Mouse (Mus musculus): ENCODE measurements around the gene BC029722. TPM values are rescaled to one million over a fixed set of nuclear protein-coding genes. Genes with fewer than 3 reads are reported as not detected.
A peak's percentile ranks its signal among the peaks of the same experiment; 100 is the strongest.

The BC029722 gene
- polyA plus RNA-seq, 1 experiment from 2014 or later, result 5.6 TPM

DNA sequence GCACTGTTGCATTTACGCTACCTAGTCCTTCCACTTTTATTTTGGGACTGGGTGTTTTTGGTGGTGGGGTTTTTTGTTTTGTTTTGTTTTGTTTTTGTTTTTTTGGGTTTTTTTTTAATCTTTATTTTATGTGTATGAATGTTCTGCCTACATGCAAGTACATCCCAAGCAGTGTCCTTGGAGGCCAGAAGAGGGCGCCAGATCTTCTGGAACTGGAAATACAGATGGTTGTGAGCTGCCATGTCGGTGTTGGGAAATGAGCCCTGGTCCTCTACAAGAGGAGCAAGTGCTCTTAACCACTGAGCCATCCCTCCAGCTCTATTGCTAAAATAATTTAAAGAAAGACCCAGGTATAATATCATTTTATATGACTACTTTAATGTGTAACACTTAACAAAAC is 16.5 kb downstream of the BC029722 start:
- Histone ChIP-seq H3K9ac (ENCODE audit: low read depth, low read length) (no peak overlapping the region), H3K27ac (ENCODE audit: low read depth, low read length) (no peak overlapping the region), H3K4me2 (no peak overlapping the region), H3K9me3 (replicated peaks; ENCODE audit: control insufficient read depth, low read length) (no peaks in the 10 kb centered on the region), H3K4me3 (ENCODE audit: low read depth, low read length) (no peak overlapping the region), H3K4me1 (ENCODE audit: control insufficient read depth, insufficient read depth, low read length) (peaks cover 5% of the 10 kb centered on the region; the same call in 1 of the 2 replicates), H3K36me3 (ENCODE audit: control insufficient read depth, insufficient read depth, low read length) (no peaks in the 10 kb centered on the region), H3K27me3 (ENCODE audit: control insufficient read depth, insufficient read depth, low read length) (peaks cover 5% of the 10 kb centered on the region; the same call in 1 of the 2 replicates)
- WGBS (ENCODE audit: insufficient replicate concordance), result 48% methylated on average over 3 of the region's 3 CpGs
- no peak for ATAC-seq (replicated peaks; ENCODE audit: insufficient number of reproducible peaks, low FRiP score, low TSS enrichment)

DNA sequence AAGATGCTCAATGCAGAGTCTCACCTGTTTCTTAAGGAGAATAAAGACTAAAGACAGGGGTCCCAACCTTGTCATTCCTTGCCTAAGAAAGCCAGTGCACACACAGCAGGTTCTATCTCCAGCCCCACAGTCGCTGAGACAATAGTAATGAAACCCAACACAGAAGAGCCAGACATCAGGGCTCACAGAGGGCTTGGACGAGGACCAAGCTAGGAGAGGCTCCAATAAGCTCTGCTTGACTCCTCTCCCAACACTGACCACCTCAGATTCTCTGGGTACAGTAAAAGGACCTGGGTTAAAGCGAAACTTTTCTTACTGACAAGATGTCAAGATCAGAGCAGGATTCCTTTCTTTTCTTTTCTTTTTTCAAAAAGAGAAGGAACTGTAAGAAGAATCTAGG is 20.6 kb downstream of the BC029722 start:
- Histone ChIP-seq H3K4me2 (no peak overlapping the region), H3K4me3 (ENCODE audit: low read depth, low read length) (no peak overlapping the region), H3K9ac (ENCODE audit: low read depth, low read length) (no peak overlapping the region), H3K27me3 (ENCODE audit: control insufficient read depth, insufficient read depth, low read length) (peaks cover 5% of the 10 kb centered on the region; the same call in 1 of the 2 replicates), H3K9me3 (replicated peaks; ENCODE audit: control insufficient read depth, low read length) (no peaks in the 10 kb centered on the region), H3K36me3 (ENCODE audit: control insufficient read depth, insufficient read depth, low read length) (no peaks in the 10 kb centered on the region), H3K4me1 (ENCODE audit: control insufficient read depth, insufficient read depth, low read length) (no peaks in the 10 kb centered on the region), H3K27ac (ENCODE audit: low read depth, low read length) (no peak overlapping the region)
- no peak for ATAC-seq (replicated peaks; ENCODE audit: insufficient number of reproducible peaks, low FRiP score, low TSS enrichment)
- whole genome bisulfite sequencing (ENCODE audit: insufficient replicate concordance), result 56% methylated on average over 3 of the region's 3 CpGs

DNA sequence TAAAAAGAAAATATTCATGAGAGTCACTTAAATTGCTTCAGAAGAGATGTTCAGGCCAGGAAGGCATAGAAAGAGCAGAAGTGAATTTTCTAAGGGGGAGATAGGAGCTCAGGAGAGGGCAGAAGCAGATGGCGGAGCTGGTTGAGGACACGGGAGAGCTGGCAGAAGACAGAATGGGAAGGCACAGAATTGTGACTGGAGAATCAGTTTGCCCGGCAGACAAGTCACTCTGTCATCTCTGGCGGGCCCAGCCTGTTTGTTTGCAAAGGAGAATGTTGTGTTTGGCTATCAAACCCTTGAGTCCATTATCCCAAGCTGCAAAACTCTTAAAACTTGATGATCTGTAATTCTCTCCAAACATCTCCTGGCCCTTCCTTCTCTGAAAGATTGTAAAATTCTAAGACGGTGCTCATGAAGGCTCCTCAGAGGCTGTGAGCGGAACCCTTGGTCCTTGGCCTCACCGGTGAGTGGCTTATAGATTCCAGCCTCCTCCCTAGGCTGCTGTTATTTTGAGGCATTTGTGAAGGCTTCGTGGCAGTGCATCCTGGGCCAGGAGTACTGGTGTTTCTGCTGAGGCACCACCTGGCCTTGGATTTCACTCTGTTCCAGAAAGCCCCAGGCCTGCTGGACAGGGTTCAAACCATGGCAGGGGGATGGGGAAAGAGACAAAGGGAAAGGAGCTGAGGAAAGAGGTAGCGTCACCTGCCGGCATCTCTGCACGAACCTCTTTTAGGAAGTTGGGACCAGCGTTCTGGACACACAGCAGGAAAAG is 24.4 kb downstream of the BC029722 start:
- no peaks in the 10 kb centered on the region for H3K4me1 ChIP-seq (ENCODE audit: control insufficient read depth, insufficient read depth, low read length)
- 75% methylated on average over 12 of the region's 12 CpGs for WGBS (ENCODE audit: insufficient replicate concordance)
- peaks cover 8% of the 10 kb centered on the region; the same call in 1 of the 2 replicates for H3K27me3 ChIP-seq (ENCODE audit: control insufficient read depth, insufficient read depth, low read length)
- no peak overlapping the region for H3K4me3 ChIP-seq (ENCODE audit: low read depth, low read length)
- ATAC-seq (replicated peaks; ENCODE audit: insufficient number of reproducible peaks, low FRiP score, low TSS enrichment), result no peak
- no peak overlapping the region for H3K27ac ChIP-seq (ENCODE audit: low read depth, low read length)
- H3K9me3 ChIP-seq (replicated peaks; ENCODE audit: control insufficient read depth, low read length), result no peaks in the 10 kb centered on the region
- H3K9ac ChIP-seq (ENCODE audit: low read depth, low read length), result no peak overlapping the region
- H3K4me2 ChIP-seq, result no peak overlapping the region
- H3K36me3 ChIP-seq (ENCODE audit: control insufficient read depth, insufficient read depth, low read length), result no peaks in the 10 kb centered on the region

DNA sequence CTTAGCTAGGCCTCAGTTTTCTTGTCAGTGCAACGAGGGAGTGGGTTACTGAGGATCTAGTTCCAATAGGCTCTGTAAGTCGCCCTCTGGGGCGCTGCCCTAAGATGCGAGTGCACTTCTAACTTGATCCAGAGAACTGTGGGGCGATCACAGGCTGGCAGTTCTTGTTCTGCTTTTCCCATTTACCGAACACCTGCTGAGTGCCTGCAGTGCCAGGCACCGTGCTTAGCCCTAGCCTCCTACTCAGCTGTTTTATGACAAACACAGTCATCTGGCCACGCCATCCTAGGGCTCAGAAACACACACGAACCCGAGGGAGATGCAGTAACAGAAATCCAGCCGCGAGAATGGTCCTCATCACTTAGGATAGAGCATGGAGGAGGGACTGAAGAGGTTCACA is 26.3 kb downstream of the BC029722 start:
- no peak overlapping the region for H3K9ac ChIP-seq (ENCODE audit: low read depth, low read length)
- H3K36me3 ChIP-seq (ENCODE audit: control insufficient read depth, insufficient read depth, low read length), result no peaks in the 10 kb centered on the region
- no peak overlapping the region for H3K27ac ChIP-seq (ENCODE audit: low read depth, low read length)
- no peaks in the 10 kb centered on the region for H3K4me1 ChIP-seq (ENCODE audit: control insufficient read depth, insufficient read depth, low read length)
- no peaks in the 10 kb centered on the region for H3K9me3 ChIP-seq (replicated peaks; ENCODE audit: control insufficient read depth, low read length)
- no peak for ATAC-seq (replicated peaks; ENCODE audit: insufficient number of reproducible peaks, low FRiP score, low TSS enrichment)
- peaks cover 6% of the 10 kb centered on the region for H3K27me3 ChIP-seq (ENCODE audit: control insufficient read depth, insufficient read depth, low read length)
- no peak overlapping the region for H3K4me3 ChIP-seq (ENCODE audit: low read depth, low read length)
- peak overlapping the region; percentile 0; the same call in 1 of the 2 replicates for H3K4me2 ChIP-seq
- WGBS (ENCODE audit: insufficient replicate concordance), result 34% methylated on average over 12 of the region's 12 CpGs

DNA sequence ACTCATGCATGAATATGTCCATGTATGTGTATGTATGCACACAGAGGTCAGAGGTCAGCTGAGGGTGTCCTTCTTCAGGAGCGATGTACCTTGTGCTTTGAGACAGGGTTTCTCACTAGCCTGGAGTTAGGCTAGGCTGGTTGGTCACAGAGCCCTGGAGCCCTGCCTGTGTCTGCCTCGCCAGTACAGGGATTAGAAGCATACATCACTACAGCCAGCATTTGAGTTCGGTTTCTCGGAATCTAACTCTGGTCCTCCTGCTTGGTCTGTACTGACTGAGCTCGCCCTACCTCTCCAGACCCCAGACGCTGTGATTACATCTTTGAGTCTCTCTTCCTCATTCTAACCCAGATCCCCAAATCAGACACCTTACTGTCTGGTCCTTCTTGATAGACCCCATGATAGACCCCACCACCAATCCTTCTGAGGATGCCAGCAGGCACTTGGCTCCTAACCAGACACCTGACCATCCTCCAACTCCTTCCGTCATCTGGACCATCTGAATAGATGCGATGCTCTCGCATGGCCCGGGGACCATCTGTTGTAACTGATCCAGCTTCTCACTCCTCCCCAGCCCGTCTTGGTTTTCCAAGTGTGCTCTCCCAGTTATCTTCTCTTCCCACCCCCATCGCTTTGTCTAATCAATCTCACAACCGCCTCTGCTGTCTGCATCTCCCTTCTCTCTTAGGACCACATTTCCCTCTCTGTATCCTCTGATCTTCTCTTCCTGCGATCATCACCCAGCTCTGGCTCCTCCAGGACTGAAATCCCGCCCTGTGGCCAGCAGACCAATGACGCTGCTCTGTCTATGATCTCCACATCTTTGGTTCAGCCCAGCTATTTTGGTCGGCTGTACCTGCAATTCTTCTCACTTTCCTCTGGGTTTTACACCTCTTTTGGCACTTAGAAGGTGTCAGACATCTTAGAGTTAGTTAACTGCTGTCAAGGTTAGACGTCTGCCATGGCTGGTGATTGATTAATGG is 31.0 kb downstream of the BC029722 start:
- 57% methylated on average over 18 of the region's 18 CpGs for WGBS (ENCODE audit: insufficient replicate concordance)
- Histone ChIP-seq H3K36me3 (ENCODE audit: control insufficient read depth, insufficient read depth, low read length) (no peaks in the 10 kb centered on the region), H3K27me3 (ENCODE audit: control insufficient read depth, insufficient read depth, low read length) (peaks cover 6% of the 10 kb centered on the region), H3K4me1 (ENCODE audit: control insufficient read depth, insufficient read depth, low read length) (no peaks in the 10 kb centered on the region), H3K4me3 (ENCODE audit: low read depth, low read length) (no peak overlapping the region), H3K9me3 (replicated peaks; ENCODE audit: control insufficient read depth, low read length) (no peaks in the 10 kb centered on the region), H3K9ac (ENCODE audit: low read depth, low read length) (no peak overlapping the region), H3K4me2 (no peak overlapping the region), H3K27ac (ENCODE audit: low read depth, low read length) (no peak overlapping the region)
- no peak for ATAC-seq (replicated peaks; ENCODE audit: insufficient number of reproducible peaks, low FRiP score, low TSS enrichment)

DNA sequence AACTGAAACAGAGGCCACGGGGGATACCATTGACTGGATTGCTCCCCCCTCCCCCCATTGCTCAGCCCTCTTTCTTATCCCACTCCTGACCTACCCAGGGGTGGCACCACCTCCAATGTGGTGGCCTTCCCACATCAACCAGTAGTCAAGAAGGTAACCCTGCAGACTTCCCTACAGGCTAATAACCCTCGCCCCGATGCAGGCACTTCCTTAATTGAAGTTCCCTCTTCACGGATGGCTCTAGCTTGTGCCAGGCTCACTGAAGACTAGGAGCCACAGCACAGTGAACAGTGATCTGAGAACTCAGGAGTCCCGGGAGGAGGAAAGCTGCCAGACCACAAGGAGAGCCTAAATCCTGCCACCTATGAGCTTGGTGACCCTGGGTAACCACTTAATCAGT is 32.3 kb downstream of the BC029722 start:
- H3K27me3 ChIP-seq (ENCODE audit: control insufficient read depth, insufficient read depth, low read length), result peaks cover 6% of the 10 kb centered on the region
- no peak for ATAC-seq (replicated peaks; ENCODE audit: insufficient number of reproducible peaks, low FRiP score, low TSS enrichment)
- H3K9ac ChIP-seq (ENCODE audit: low read depth, low read length), result no peak overlapping the region
- no peak overlapping the region for H3K4me3 ChIP-seq (ENCODE audit: low read depth, low read length)
- no peak overlapping the region for H3K27ac ChIP-seq (ENCODE audit: low read depth, low read length)
- no peak overlapping the region for H3K4me2 ChIP-seq
- no peaks in the 10 kb centered on the region for H3K9me3 ChIP-seq (replicated peaks; ENCODE audit: control insufficient read depth, low read length)
- no peaks in the 10 kb centered on the region for H3K36me3 ChIP-seq (ENCODE audit: control insufficient read depth, insufficient read depth, low read length)
- WGBS (ENCODE audit: insufficient replicate concordance), result 66% methylated on average over 5 of the region's 5 CpGs
- no peaks in the 10 kb centered on the region for H3K4me1 ChIP-seq (ENCODE audit: control insufficient read depth, insufficient read depth, low read length)

DNA sequence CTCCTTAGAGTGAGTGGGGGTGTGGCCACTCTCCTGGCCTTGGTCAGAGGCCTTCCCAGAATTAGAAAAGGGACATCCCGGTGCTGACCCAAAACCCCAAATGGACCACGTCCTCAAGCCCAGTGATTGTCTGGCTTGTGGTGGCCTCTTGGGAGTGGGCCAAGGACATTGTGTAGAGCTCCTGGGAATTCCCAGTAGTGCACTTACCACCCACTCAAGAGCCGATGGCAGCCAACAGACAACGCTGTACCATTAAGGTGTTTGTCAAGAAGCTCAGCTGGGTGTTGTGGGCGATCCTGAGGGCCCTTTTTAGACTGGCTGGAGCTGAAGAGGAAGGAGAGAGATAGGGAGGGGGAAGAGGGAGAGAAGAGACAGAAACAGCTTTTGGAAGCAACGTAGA is 34.7 kb downstream of the BC029722 start:
- no peak overlapping the region for H3K4me3 ChIP-seq (ENCODE audit: low read depth, low read length)
- H3K27me3 ChIP-seq (ENCODE audit: control insufficient read depth, insufficient read depth, low read length), result peaks cover 2% of the 10 kb centered on the region; the same call in 1 of the 2 replicates
- H3K4me2 ChIP-seq, result no peak overlapping the region
- no peak for ATAC-seq (replicated peaks; ENCODE audit: insufficient number of reproducible peaks, low FRiP score, low TSS enrichment)
- no peaks in the 10 kb centered on the region for H3K36me3 ChIP-seq (ENCODE audit: control insufficient read depth, insufficient read depth, low read length)
- no peak overlapping the region for H3K27ac ChIP-seq (ENCODE audit: low read depth, low read length)
- H3K4me1 ChIP-seq (ENCODE audit: control insufficient read depth, insufficient read depth, low read length), result no peaks in the 10 kb centered on the region
- WGBS (ENCODE audit: insufficient replicate concordance), result 73% methylated on average over 6 of the region's 6 CpGs
- H3K9me3 ChIP-seq (replicated peaks; ENCODE audit: control insufficient read depth, low read length), result no peaks in the 10 kb centered on the region
- H3K9ac ChIP-seq (ENCODE audit: low read depth, low read length), result no peak overlapping the region

DNA sequence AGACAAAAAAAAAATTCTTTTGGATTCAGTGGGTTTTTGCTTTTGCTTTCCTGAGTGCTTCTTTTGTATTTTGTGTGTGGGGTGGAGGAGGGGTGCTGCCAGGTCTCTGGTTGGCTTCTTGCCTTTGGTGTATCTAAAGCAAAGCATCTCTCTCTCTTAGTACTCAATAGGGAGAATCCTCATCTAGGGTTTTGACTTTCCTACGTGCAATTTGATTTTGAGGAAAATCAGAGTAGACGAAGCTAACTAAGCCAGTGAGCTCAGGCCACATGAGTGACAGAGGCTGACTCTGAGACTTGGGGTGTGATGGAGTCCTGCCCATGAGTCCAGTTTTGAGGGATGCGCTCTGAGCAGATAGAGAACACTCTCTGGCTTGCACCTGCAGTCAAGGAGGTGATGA is 39.7 kb downstream of the BC029722 start:
- WGBS (ENCODE audit: insufficient replicate concordance), result 75% methylated on average over 3 of the region's 3 CpGs
- Histone ChIP-seq H3K9ac (ENCODE audit: low read depth, low read length) (no peak overlapping the region), H3K36me3 (ENCODE audit: control insufficient read depth, insufficient read depth, low read length) (no peaks in the 10 kb centered on the region), H3K27ac (ENCODE audit: low read depth, low read length) (no peak overlapping the region), H3K27me3 (ENCODE audit: control insufficient read depth, insufficient read depth, low read length) (peaks cover 32% of the 10 kb centered on the region), H3K9me3 (replicated peaks; ENCODE audit: control insufficient read depth, low read length) (no peaks in the 10 kb centered on the region), H3K4me3 (ENCODE audit: low read depth, low read length) (no peak overlapping the region), H3K4me1 (ENCODE audit: control insufficient read depth, insufficient read depth, low read length) (peaks cover 3% of the 10 kb centered on the region; the same call in 1 of the 2 replicates), H3K4me2 (no peak overlapping the region)
- ATAC-seq (replicated peaks; ENCODE audit: insufficient number of reproducible peaks, low FRiP score, low TSS enrichment), result no peak

Measured in heart, embryonic 11.5 days (tissue).